Mouse (Mus musculus) olfactory bulb, adult 2 months (tissue): Measurements from ENCODE around the gene Gdf11. TPM values are rescaled to one million over a fixed set of nuclear protein-coding genes. Genes with fewer than 3 reads are reported as not detected.

Source experiments
- H3K27ac ChIP-seq: fragments of 200-500 bp; 2 replicates; pipeline ENCODE4 v1.5.1; 2012; ENCODE audit warnings: low read depth, low read length; ENCODE audit not compliant: insufficient read depth
- H3K4me1 ChIP-seq: fragments of 200-500 bp; 2 replicates; pipeline ENCODE4 v1.6.1; 2012; ENCODE audit warnings: low read length; ENCODE audit not compliant: control insufficient read depth, insufficient read depth
- H3K4me3 ChIP-seq: fragments of 200-500 bp; 2 replicates; pipeline ENCODE4 v1.5.1; 2012; ENCODE audit warnings: mild to moderate bottlenecking, low read depth, low read length, moderate library complexity; ENCODE audit not compliant: insufficient read depth
- CTCF ChIP-seq: fragments of 200-500 bp; IDR thresholded peaks from 2 replicates; pipeline ENCODE4 v1.5.1; 2012; ENCODE audit warnings: low read depth, mild to moderate bottlenecking, low read length, moderate library complexity; ENCODE audit not compliant: insufficient read depth
- POLR2A ChIP-seq: fragments of 200-500 bp; IDR thresholded peaks from 2 replicates; pipeline ENCODE4 v1.6.1; 2012; ENCODE audit warnings: mild to moderate bottlenecking, low read depth, low read length, moderate library complexity; ENCODE audit not compliant: insufficient read depth
- WGBS: fragments of 180-500 bp; shearing (Covaris S2); methylation state at CpG from one replicate; pipeline ENCODE4 v1.1.7; 2018; 5-methylcytosine and 5-hydroxymethylcytosine counted together
- polyA plus RNA-seq: library from polyadenylated mRNA; stranded (reverse); fragments of >200 nt; gene quantifications from 2 replicates; pipeline ENCODE4 v1.2.4, GENCODE M21; 2012; ENCODE audit warnings: low replicate concordance; ENCODE audit not compliant: missing spikeins, insufficient read depth, insufficient read length

Gene Gdf11
- polyA plus RNA-seq, result not detected in 2 replicates

- TF ChIP-seq POLR2A (peak; percentile 53), CTCF (no peak)
- H3K4me3 ChIP-seq, result peak within 1 kb of the TSS; percentile 86
- WGBS, result under 1% methylated on average over 50 of the region's 89 CpGs
- peaks cover 24% of the 10 kb centered on the region for H3K4me1 ChIP-seq
- peak within 1 kb of the TSS; percentile 19; the same call in 1 of the 2 replicates for H3K27ac ChIP-seq
Observed at GRCm38 (mm10) chr10:128891296-128892094, at the start of gene Gdf11. Gene Gdf11 (minus strand): TSS chr10:128891718.

- 84% methylated on average over 10 of the region's 10 CpGs for WGBS
- Histone ChIP-seq H3K4me3 (no peak overlapping the region), H3K4me1 (no peaks in the 10 kb centered on the region), H3K27ac (no peak overlapping the region)
- no peak for TF ChIP-seq CTCF
- TF ChIP-seq POLR2A, result no peak
Observed at GRCm38 (mm10) chr10:128940475-128941061, 49.0 kb upstream of the Gdf11 start.

GRCm38 (mm10) chr10:128938974-128939373, 47.5 kb upstream of the Gdf11 start:
- Histone ChIP-seq H3K4me3 (no peak overlapping the region), H3K27ac (no peak overlapping the region), H3K4me1 (peaks cover 7% of the 10 kb centered on the region)
- TF ChIP-seq POLR2A, result no peak
- 84% methylated on average over 5 of the region's 5 CpGs for WGBS

- WGBS, result 69% methylated on average over 9 of the region's 9 CpGs
- Histone ChIP-seq H3K27ac (no peak overlapping the region), H3K4me1 (peaks cover 10% of the 10 kb centered on the region), H3K4me3 (no peak overlapping the region)
- TF ChIP-seq POLR2A (no peak), CTCF (no peak)
Observed at GRCm38 (mm10) chr10:128938457-128938856, 46.9 kb upstream of the Gdf11 start.

GRCm38 (mm10) chr10:128937756-128938390, 46.4 kb upstream of the Gdf11 start:
- H3K4me3 ChIP-seq, result no peak overlapping the region
- H3K4me1 ChIP-seq, result peaks cover 10% of the 10 kb centered on the region
- TF ChIP-seq POLR2A, result no peak
- no peak for TF ChIP-seq CTCF
- H3K27ac ChIP-seq, result no peak overlapping the region
- 80% methylated on average over 12 of the region's 12 CpGs for WGBS

- no peak overlapping the region for H3K27ac ChIP-seq
- H3K4me1 ChIP-seq, result peaks cover 12% of the 10 kb centered on the region
- 71% methylated on average over 8 of the region's 8 CpGs for WGBS
- TF ChIP-seq POLR2A (no peak), CTCF (no peak)
- peak overlapping the region; percentile 2; the same call in 1 of the 2 replicates for H3K4me3 ChIP-seq
Observed at GRCm38 (mm10) chr10:128935826-128936440, 44.4 kb upstream of the Gdf11 start.

GRCm38 (mm10) chr10:128934997-128935787, 43.7 kb upstream of the Gdf11 start:
- H3K4me3 ChIP-seq, result no peak overlapping the region
- WGBS, result 72% methylated on average over 7 of the region's 7 CpGs
- no peak overlapping the region for H3K27ac ChIP-seq
- peaks cover 12% of the 10 kb centered on the region for H3K4me1 ChIP-seq
- TF ChIP-seq POLR2A (no peak), CTCF (no peak)

GRCm38 (mm10) chr10:128933976-128934721, 42.6 kb upstream of the Gdf11 start:
- H3K4me3 ChIP-seq, result peak overlapping the region; percentile 45
- H3K27ac ChIP-seq, result no peak overlapping the region
- 7% methylated on average over 21 of the region's 21 CpGs for WGBS
- H3K4me1 ChIP-seq, result peaks cover 19% of the 10 kb centered on the region
- TF ChIP-seq POLR2A (no peak), CTCF (no peak)
